Mouse (Mus musculus): ENCODE measurements around the gene Rtn2. TPM values are rescaled to one million over a fixed set of nuclear protein-coding genes. Genes with fewer than 3 reads are reported as not detected.

The Rtn2 gene
- polyA plus RNA-seq, 1 experiment, result 6.8 TPM

DNA sequence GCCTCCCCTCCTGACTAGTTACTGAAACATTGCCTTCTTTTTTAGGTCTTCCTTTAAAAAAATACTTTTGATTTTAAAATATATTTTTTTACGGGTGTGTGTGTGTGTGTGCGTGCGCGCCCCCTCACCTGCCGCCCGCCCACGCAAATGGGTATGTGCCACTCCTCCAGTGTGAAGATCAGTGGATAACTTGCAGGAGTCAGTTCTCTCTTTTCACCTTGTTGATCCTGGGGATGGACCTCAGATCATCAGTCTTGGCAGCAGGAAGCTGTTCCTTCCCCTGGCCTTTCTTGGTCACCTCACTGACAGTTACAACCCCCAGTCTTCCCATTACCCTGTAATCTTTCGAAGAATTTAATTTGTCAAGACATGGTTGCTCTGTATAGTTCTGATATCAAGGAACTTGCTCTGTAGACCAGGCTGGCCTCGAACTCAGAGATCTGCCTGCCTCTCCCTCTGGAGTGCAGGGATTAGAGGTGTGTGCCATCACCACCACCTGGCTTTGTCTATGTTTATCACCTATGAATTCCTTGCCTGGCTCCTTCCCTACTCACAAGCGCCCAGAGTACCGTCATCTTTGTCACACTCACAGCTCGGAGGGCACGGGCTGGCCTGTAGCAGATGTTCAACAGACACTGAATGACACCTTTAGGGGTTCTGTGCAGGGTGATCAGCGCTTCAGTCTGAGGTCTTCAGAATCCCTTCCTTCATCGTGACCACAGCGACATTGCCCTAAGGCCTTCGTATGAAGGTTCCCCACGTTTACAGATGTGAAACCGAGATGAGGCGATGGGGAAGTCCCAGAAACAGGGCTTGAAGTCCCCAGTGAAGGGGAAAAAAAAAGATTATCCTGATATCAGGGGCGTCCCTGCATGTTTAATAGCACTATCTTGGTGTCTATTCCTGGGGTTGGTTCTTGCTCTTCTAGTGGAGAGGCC, 43.1 kb downstream of the Rtn2 start:
- Histone ChIP-seq H3K4me3 (ENCODE audit: insufficient read depth, low read length) (no peak overlapping the region), H3K27ac (ENCODE audit: insufficient read depth, low read length) (no peak overlapping the region), H3K4me1 (ENCODE audit: control insufficient read depth, insufficient read depth, low read length) (peaks cover 2% of the 10 kb centered on the region; the same call in 1 of the 2 replicates)
- TF ChIP-seq POLR2A (IDR thresholded peaks at IDR 0.05; ENCODE audit: low read depth, low read length) (no peak), CTCF (IDR thresholded peaks at IDR 0.05; ENCODE audit: borderline replicate concordance, insufficient read depth, low read length) (no peak)

DNA sequence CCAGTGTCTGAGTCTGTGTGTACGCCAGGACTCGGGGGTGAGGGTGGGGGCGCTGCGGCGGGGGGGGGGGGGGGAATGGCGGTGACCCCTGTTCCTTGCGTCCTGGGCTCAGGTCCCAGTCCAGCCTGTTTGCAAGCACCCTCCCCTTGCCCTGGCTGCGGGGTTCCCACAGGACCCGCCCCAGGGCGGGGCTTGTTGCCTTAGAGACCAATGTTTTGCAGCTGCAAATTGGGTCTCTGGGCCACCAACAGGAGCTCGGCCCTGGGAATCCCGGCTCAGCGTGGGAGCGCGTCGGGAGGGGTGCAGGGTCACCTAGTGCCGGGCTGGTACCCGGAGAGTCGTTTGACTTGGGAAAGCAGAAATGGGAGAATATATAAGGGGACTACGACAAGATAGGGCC, 43.9 kb downstream of the Rtn2 start:
- Histone ChIP-seq H3K27ac (ENCODE audit: insufficient read depth, low read length) (peak overlapping the region; percentile 21; the same call in 1 of the 2 replicates), H3K4me3 (ENCODE audit: insufficient read depth, low read length) (peak overlapping the region; percentile 33), H3K4me1 (ENCODE audit: control insufficient read depth, insufficient read depth, low read length) (peaks cover 2% of the 10 kb centered on the region; the same call in 1 of the 2 replicates)
- TF ChIP-seq POLR2A (IDR thresholded peaks at IDR 0.05; ENCODE audit: low read depth, low read length) (no peak), CTCF (IDR thresholded peaks at IDR 0.05; ENCODE audit: borderline replicate concordance, insufficient read depth, low read length) (no peak)

DNA sequence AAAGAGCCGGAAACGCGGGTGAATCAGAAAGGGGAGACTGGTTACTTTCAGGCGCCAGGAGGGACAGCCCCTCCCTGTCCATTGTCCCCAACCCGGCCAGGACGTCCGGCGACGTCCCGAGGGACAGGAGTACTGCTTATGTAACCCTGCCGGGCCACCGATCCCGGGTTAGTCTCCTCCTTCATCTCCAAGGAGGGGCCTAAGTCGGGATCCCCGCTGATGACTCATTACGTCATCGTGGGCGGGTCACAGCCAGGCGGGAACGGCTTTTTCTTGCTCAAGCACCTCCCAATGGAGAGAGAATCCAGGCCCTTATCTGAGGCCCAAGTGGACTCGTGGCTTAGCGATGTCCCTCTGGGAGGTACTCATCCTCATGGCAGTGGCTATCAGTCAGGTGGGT, 44.7 kb downstream of the Rtn2 start:
- peaks cover 2% of the 10 kb centered on the region; the same call in 1 of the 2 replicates for H3K4me1 ChIP-seq (ENCODE audit: control insufficient read depth, insufficient read depth, low read length)
- peak overlapping the region; percentile 33 for H3K4me3 ChIP-seq (ENCODE audit: insufficient read depth, low read length)
- TF ChIP-seq POLR2A (IDR thresholded peaks at IDR 0.05; ENCODE audit: low read depth, low read length) (peak; percentile 58), CTCF (IDR thresholded peaks at IDR 0.05; ENCODE audit: borderline replicate concordance, insufficient read depth, low read length) (no peak)
- H3K27ac ChIP-seq (ENCODE audit: insufficient read depth, low read length), result peak overlapping the region; percentile 21; the same call in 1 of the 2 replicates

DNA sequence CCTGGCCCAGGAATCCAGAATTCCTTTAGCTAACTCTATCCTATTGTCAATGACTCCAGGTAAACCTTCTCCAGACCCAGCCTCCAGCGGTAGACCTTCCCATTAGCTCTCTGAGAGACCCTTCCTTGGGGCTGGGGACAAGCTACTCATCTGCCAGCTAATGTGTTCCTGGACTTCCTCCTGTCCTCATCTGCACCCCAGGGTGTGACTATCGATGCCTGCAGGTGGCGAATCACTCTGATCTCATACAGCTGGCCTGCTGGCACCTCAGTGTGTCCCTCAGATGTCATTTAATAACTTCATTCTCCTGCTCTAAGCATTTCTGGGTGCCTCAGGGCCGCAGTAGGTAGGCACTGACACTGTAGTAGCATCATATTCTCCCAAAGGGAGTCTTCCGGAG, 45.4 kb downstream of the Rtn2 start:
- H3K4me3 ChIP-seq (ENCODE audit: insufficient read depth, low read length), result no peak overlapping the region
- TF ChIP-seq CTCF (IDR thresholded peaks at IDR 0.05; ENCODE audit: borderline replicate concordance, insufficient read depth, low read length), result no peak
- TF ChIP-seq POLR2A (IDR thresholded peaks at IDR 0.05; ENCODE audit: low read depth, low read length), result no peak
- H3K4me1 ChIP-seq (ENCODE audit: control insufficient read depth, insufficient read depth, low read length), result peaks cover 2% of the 10 kb centered on the region; the same call in 1 of the 2 replicates
- no peak overlapping the region for H3K27ac ChIP-seq (ENCODE audit: insufficient read depth, low read length)

DNA sequence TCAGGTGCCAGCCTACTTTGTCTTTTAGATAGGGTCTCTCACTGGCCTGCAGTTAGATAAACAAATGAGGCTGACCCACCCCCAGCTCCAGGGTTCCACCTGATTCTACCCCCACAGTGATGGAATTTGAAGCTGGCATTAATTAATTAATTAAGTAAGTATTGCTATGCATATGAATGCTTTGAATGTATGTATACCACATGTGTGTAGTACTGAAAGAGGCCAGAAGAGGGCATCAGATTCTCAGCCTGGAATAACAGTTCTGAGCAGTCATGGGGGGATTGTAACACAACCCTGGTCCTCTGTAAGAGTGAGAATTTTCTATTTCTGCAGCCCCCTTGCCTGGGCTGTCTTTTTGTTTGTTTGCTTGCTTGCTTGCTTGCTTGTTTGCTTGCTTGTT, 46.0 kb downstream of the Rtn2 start:
- TF ChIP-seq CTCF (IDR thresholded peaks at IDR 0.05; ENCODE audit: borderline replicate concordance, insufficient read depth, low read length) (no peak), POLR2A (IDR thresholded peaks at IDR 0.05; ENCODE audit: low read depth, low read length) (no peak)
- Histone ChIP-seq H3K4me1 (ENCODE audit: control insufficient read depth, insufficient read depth, low read length) (peaks cover 2% of the 10 kb centered on the region; the same call in 1 of the 2 replicates), H3K27ac (ENCODE audit: insufficient read depth, low read length) (no peak overlapping the region), H3K4me3 (ENCODE audit: insufficient read depth, low read length) (no peak overlapping the region)

DNA sequence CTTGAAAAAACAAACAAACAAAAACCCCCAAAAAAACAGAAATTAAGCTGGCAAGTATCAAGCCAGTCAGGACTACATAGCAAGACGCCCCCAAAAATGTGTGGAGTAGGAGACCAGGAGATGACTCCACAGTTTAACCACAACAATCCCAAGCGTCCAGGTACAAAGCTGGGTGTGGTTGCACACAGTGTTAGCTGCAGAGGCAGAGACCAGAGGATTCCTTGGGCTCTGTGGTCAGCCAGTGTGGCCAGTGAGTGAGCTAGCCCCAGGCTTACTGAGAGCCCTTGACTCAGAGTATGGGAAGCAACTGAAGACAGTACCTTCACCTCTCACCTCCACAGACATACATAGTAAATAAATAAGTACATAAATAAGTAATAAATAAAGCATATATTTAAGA, 49.5 kb downstream of the Rtn2 start:
- no peak overlapping the region for H3K27ac ChIP-seq (ENCODE audit: insufficient read depth, low read length)
- H3K4me1 ChIP-seq (ENCODE audit: control insufficient read depth, insufficient read depth, low read length), result no peaks in the 10 kb centered on the region
- TF ChIP-seq POLR2A (IDR thresholded peaks at IDR 0.05; ENCODE audit: low read depth, low read length) (no peak), CTCF (IDR thresholded peaks at IDR 0.05; ENCODE audit: borderline replicate concordance, insufficient read depth, low read length) (no peak)
- H3K4me3 ChIP-seq (ENCODE audit: insufficient read depth, low read length), result no peak overlapping the region

DNA sequence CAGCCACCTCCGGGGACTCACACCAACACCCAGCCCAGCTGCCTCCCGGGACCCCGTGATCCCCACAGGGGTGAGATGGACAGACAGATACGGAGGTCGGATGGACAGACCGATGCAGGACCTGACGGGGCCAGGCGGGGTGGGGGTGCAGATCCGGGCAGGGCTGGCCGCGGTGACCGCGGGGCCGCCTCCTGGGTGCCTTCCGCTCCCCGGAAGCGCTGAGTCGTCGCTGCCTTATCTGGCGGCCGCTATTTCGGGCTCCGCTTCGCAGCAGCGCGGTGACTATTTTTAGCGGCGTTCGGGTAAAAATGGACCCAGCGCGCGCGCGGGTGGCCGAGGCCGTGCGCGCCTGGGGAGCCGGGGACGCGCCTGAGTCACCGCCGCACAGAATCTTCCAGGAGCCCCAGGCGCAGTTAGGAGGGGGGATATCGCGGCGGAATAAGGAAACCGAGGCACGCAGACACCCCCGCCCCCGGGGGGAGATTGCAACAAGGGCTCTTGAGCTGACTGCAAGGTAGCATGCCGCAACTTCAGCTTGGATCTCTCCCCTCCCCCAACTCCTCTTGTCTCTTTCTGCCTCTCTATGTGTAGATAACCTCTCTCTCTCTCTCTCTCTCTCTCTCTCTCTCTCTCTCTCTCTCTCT, 50.4 kb downstream of the Rtn2 start:
- H3K4me3 ChIP-seq (ENCODE audit: insufficient read depth, low read length), result peak overlapping the region; percentile 81
- H3K27ac ChIP-seq (ENCODE audit: insufficient read depth, low read length), result peak overlapping the region; percentile 86
- no peaks in the 10 kb centered on the region for H3K4me1 ChIP-seq (ENCODE audit: control insufficient read depth, insufficient read depth, low read length)
- peak; percentile 14; the same call in 1 of the 2 replicates for TF ChIP-seq POLR2A (IDR thresholded peaks at IDR 0.05; ENCODE audit: low read depth, low read length)
- no peak for TF ChIP-seq CTCF (IDR thresholded peaks at IDR 0.05; ENCODE audit: borderline replicate concordance, insufficient read depth, low read length)

DNA sequence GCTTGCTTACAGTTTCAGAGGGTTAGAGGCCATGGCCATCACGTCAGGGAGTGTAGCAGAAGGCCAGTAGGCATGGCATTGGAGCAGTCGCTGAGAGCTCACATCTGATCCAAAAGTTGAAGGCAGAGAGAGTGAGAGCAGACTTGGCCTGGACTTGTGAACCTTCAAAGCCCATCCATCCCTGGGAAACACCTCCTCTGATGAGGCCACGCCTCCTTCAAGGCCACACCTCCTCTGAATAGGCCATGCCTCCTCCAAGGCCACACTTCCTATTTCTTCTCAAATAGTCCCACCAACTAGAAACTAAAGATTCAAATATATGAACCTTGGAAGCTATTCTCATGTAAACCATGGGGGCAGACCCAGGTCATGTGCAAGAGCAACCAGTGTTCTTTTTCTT, 53.2 kb downstream of the Rtn2 start:
- Histone ChIP-seq H3K4me3 (ENCODE audit: insufficient read depth, low read length) (no peak overlapping the region), H3K27ac (ENCODE audit: insufficient read depth, low read length) (no peak overlapping the region), H3K4me1 (ENCODE audit: control insufficient read depth, insufficient read depth, low read length) (0 out of 2 replicates have a peak, but pooled peaks cover 2% of the 10 kb centered on the region)
- TF ChIP-seq CTCF (IDR thresholded peaks at IDR 0.05; ENCODE audit: borderline replicate concordance, insufficient read depth, low read length) (no peak), POLR2A (IDR thresholded peaks at IDR 0.05; ENCODE audit: low read depth, low read length) (no peak)

DNA sequence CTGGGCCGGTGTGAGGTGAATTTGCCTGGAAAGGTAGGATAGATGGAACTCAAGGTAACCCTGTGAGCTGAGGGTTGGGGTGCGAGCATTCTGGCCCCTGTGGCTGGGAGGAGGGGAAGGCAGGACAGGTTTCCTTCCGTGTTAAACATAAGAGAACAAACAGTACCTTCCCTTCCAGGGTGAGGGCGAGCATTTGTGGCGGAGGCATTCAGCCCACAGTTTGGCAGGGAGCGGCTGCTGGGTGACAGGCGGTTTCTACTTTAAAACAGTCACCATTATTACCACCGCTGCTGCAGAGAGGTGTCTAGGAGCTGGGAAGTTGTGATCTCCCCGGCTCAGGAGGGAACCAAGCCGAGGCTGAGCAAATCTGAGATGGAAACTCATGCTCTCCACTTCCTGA, 54.7 kb downstream of the Rtn2 start:
- no peak overlapping the region for H3K27ac ChIP-seq (ENCODE audit: insufficient read depth, low read length)
- H3K4me1 ChIP-seq (ENCODE audit: control insufficient read depth, insufficient read depth, low read length), result 0 out of 2 replicates have a peak, but pooled peaks cover 2% of the 10 kb centered on the region
- TF ChIP-seq POLR2A (IDR thresholded peaks at IDR 0.05; ENCODE audit: low read depth, low read length) (no peak), CTCF (IDR thresholded peaks at IDR 0.05; ENCODE audit: borderline replicate concordance, insufficient read depth, low read length) (no peak)
- no peak overlapping the region for H3K4me3 ChIP-seq (ENCODE audit: insufficient read depth, low read length)

All from embryonic fibroblast, embryonic 13.5 days (primary cell).